Mouse (Mus musculus) megakaryocyte, embryonic 14.5 days (primary cell): ENCODE measurements around the gene Hpse2. TPM values are rescaled to one million over a fixed set of nuclear protein-coding genes. Genes with fewer than 3 reads are reported as not detected.

Source experiments
- H3K27me3 ChIP-seq: replicated peaks from 2 replicates; pipeline ENCODE3; 2012; ENCODE audit warnings: inconsistent platforms
- H3K36me3 ChIP-seq: replicated peaks from 2 replicates; pipeline ENCODE3; 2012; ENCODE audit warnings: low read length, inconsistent platforms, mixed read lengths
- H3K4me1 ChIP-seq: 2 replicates; pipeline ENCODE4 v1.6.1; 2012; ENCODE audit warnings: inconsistent platforms
- H3K4me3 ChIP-seq: replicated peaks from 2 replicates; pipeline ENCODE3; 2012; ENCODE audit warnings: moderate library complexity, mild to moderate bottlenecking, inconsistent platforms
- H3K9me3 ChIP-seq: 2 replicates; pipeline ENCODE4 v1.6.1; 2012; ENCODE audit warnings: inconsistent platforms
- FLI1 ChIP-seq: IDR thresholded peaks from 2 replicates; pipeline ENCODE4 v1.6.1; 2012; ENCODE audit warnings: low read length, inconsistent platforms, mixed read lengths
- GATA1 ChIP-seq: IDR thresholded peaks from 3 replicates; pipeline ENCODE4 v1.6.1; 2012; ENCODE audit warnings: mixed read lengths, low read length, inconsistent platforms, borderline replicate concordance
- polyA plus RNA-seq: library from polyadenylated mRNA; stranded (reverse); fragments of >175 nt; gene quantifications from 2 replicates; pipeline ENCODE4 v1.2.3, GENCODE M21; 2012; ENCODE audit warnings: low replicate concordance; ENCODE audit not compliant: insufficient read depth

Hpse2 gene
- polyA plus RNA-seq, 1 experiment: 0.02 TPM

DNA sequence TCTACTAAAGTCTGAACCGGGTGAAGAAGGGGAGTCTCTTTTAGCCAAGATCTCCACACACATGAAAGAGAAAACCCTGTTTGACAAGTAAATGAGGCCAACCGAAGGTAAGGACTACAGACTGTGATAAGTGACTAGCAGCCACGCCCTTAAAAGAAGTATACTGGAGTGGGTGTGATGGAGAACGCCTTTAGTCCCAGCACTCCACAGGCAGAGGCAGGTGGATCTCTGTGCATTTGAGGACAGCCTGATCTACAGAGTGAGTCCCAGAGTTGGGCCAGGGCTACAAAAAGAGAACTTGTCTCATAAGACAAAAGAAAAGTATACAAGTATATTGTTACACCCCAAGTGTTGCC lies 642.3 kb downstream of the Hpse2 start:
- no peaks in the 10 kb centered on the region for H3K9me3 ChIP-seq
- peaks cover 29% of the 10 kb centered on the region for H3K4me1 ChIP-seq
- H3K27me3 ChIP-seq: peaks cover 34% of the 10 kb centered on the region
- TF ChIP-seq GATA1 (no peak), FLI1 (no peak)
- no peak overlapping the region for H3K4me3 ChIP-seq
- H3K36me3 ChIP-seq: no peaks in the 10 kb centered on the region

- no peaks in the 10 kb centered on the region for H3K36me3 ChIP-seq
Observed at GRCm38 (mm10) chr19:42745084-42745868, 642.9 kb downstream of the Hpse2 start.

GRCm38 (mm10) chr19:42744162-42744586 lies 644.0 kb downstream of the Hpse2 start:
- peaks cover 29% of the 10 kb centered on the region for H3K27me3 ChIP-seq
- H3K36me3 ChIP-seq: no peaks in the 10 kb centered on the region
- peak overlapping the region; percentile 38 for H3K4me3 ChIP-seq
- H3K4me1 ChIP-seq: peaks cover 44% of the 10 kb centered on the region
- H3K9me3 ChIP-seq: no peaks in the 10 kb centered on the region
- TF ChIP-seq GATA1 (no peak), FLI1 (no peak)

More at GRCm38 (mm10) chr19:42745084-42745868, 642.9 kb downstream of the Hpse2 start:
- Histone ChIP-seq H3K27me3 (peaks cover 34% of the 10 kb centered on the region), H3K9me3 (no peaks in the 10 kb centered on the region), H3K4me3 (no peak overlapping the region), H3K4me1 (peaks cover 35% of the 10 kb centered on the region)
- TF ChIP-seq FLI1: no peak
- TF ChIP-seq GATA1: no peak

- Histone ChIP-seq H3K36me3 (no peaks in the 10 kb centered on the region), H3K4me1 (peaks cover 50% of the 10 kb centered on the region), H3K4me3 (no peak overlapping the region), H3K9me3 (no peaks in the 10 kb centered on the region), H3K27me3 (peaks cover 23% of the 10 kb centered on the region)
- no peak for TF ChIP-seq FLI1
- no peak for TF ChIP-seq GATA1
Observed at GRCm38 (mm10) chr19:42743261-42743660, 644.9 kb downstream of the Hpse2 start.

DNA sequence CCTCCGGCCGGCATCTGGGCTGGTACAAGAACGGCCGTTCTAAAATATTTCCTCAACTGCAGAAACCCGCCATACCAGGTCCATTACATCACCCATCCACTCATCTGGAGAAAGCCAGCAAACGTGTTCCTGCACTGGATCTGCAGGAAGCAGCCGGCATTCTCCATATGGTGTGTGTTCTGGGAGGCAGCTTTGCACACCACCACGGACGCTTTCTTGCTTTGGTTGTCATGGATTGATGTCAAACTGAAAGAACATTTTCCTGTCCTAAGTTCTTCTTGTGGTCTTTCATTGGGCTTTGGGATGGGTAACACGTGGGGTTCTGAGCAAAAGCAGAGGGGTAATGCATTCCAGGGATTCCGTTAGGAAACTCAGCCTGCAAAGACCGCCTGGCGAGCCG lies 646.3 kb downstream of the Hpse2 start:
- Histone ChIP-seq H3K9me3 (no peaks in the 10 kb centered on the region), H3K4me1 (peaks cover 64% of the 10 kb centered on the region), H3K27me3 (peaks cover 20% of the 10 kb centered on the region), H3K4me3 (no peak overlapping the region), H3K36me3 (no peaks in the 10 kb centered on the region)
- TF ChIP-seq GATA1: no peak
- TF ChIP-seq FLI1: no peak

DNA sequence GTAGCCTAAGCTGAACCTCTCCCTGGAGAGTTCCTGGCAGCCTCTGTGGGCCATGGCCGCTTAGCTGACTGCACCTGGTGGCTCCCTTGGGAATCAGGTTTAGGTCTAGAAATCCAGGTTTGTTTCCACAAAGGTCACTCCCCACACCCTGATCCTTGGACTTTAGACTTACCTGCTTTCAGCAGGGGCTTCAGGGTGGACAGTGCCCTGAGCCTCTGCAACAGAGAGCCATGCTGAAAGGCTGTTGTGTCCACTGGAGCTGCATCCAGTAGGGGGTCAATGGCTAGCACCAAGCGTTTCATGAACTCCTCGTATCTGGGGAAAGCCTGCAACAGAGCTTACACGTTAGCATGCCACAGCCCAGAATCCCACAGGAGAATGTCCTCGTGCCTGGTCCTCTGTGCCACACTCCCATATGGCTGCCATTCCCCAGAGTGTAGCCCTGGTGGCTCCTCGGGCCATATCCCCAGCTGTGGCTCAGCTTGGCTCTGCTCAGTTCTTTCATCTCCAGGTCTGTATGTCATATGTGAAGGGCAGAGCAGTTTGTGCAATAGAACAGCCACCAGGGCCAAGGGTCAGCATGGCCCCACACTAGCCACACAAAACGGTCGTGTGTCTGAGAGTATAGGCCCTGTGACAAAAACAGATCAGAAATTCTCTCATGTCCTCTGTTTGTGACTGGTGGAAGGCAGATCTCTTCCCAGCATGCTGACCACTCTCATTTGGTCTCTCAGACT lies 647.8 kb downstream of the Hpse2 start:
- Histone ChIP-seq H3K4me1 (peaks cover 78% of the 10 kb centered on the region), H3K9me3 (no peaks in the 10 kb centered on the region), H3K36me3 (no peaks in the 10 kb centered on the region), H3K4me3 (no peak overlapping the region), H3K27me3 (peaks cover 30% of the 10 kb centered on the region)
- TF ChIP-seq FLI1 (no peak), GATA1 (no peak)

- H3K9me3 ChIP-seq: no peaks in the 10 kb centered on the region
Observed at GRCm38 (mm10) chr19:42739734-42740133, 648.4 kb downstream of the Hpse2 start.

GRCm38 (mm10) chr19:42737753-42738152 lies 650.4 kb downstream of the Hpse2 start:
- no peak for TF ChIP-seq FLI1
- Histone ChIP-seq H3K4me1 (peaks cover 75% of the 10 kb centered on the region), H3K36me3 (no peaks in the 10 kb centered on the region), H3K4me3 (no peak overlapping the region), H3K27me3 (peaks cover 39% of the 10 kb centered on the region), H3K9me3 (0 out of 2 replicates have a peak, but pooled peaks cover 7% of the 10 kb centered on the region)

More at GRCm38 (mm10) chr19:42739734-42740133, 648.4 kb downstream of the Hpse2 start:
- TF ChIP-seq FLI1 (no peak), GATA1 (no peak)
- Histone ChIP-seq H3K4me1 (peaks cover 78% of the 10 kb centered on the region), H3K4me3 (no peak overlapping the region), H3K36me3 (no peaks in the 10 kb centered on the region), H3K27me3 (peaks cover 33% of the 10 kb centered on the region)

Other genes starting within 250 kb of the Hpse2 start
- not detected in 2 replicates for gene Cnnm1, start 52.1 kb upstream of the Hpse2 start, polyA plus RNA-seq
- 3.4 and 10.7 TPM in 2 replicates for gene Got1, start 136.2 kb upstream of the Hpse2 start, polyA plus RNA-seq
- 0.18 TPM in 1 of 2 replicates, not detected in the other for gene Nkx2-3, start 224.0 kb upstream of the Hpse2 start, polyA plus RNA-seq